Mouse (Mus musculus) liver, adult 2 months (tissue): Measurements from ENCODE around the gene Taf5l.

Source experiments
- CTCF ChIP-seq: fragments of 200-500 bp; IDR thresholded peaks from 2 replicates; pipeline ENCODE4 v1.5.1; 2011; ENCODE audit warnings: low read depth, low read length, control low read depth
- POLR2A ChIP-seq: fragments of 200-500 bp; IDR thresholded peaks from 2 replicates; pipeline ENCODE4 v1.6.1; 2011; ENCODE audit warnings: low read length, control low read depth; ENCODE audit not compliant: insufficient read depth; ENCODE audit errors: extremely low read depth

- TF ChIP-seq CTCF (no peak), POLR2A (no peak)
These were observed 59.8 kb downstream of the Taf5l start for GRCm38 (mm10) chr8:123961371-123961770.
